Mouse (Mus musculus): ENCODE results near the gene Ptpn14.

GRCm38 (mm10) chr1:189731697-189732096, 3.6 kb downstream of the Ptpn14 start:
- TF ChIP-seq POLR2A (IDR thresholded peaks at IDR 0.05; ENCODE audit: low read depth, low read length) (no peak), CTCF (IDR thresholded peaks at IDR 0.05; ENCODE audit: borderline replicate concordance, insufficient read depth, low read length) (no peak)

Measured in embryonic fibroblast, embryonic 13.5 days (primary cell).